Mouse (Mus musculus): ENCODE measurements at regions not wholly inside any gene's neighbourhood (a gene's known extent, or its start where the extent isn't known, plus 50 kb on each side); places are given as distances from the start of the nearest gene placed in this dataset.

GRCm38 (mm10) chr6:100370358-100370757, 83.1 kb upstream of the Rybp start:
- TF ChIP-seq POLR2A (IDR thresholded peaks at IDR 0.05; ENCODE audit: extremely low read depth, insufficient read depth, low read length) (no peak), CTCF (IDR thresholded peaks at IDR 0.05; ENCODE audit: extremely low read depth, insufficient read depth, low read length) (no peak)

All from cortical plate, adult 2 months (tissue).